In genomic region chr1:35805546-35805945, GRCm38 (mm10) we compare ENCODE assay signal across 22 mouse cellular contexts.
A peak's percentile ranks its signal among the peaks of the same experiment; 100 is the strongest.
DNase-seq lines count a peak whose midpoint lies in the region; ATAC-seq and TF ChIP-seq lines count a peak whose summit lies in the region.
"Had no signal": no experiment of that assay in that cellular context is flagged by ENCODE, and none has a peak within 500 bp of the region (broad histone marks: within the 10 kb centered on the region; RNA-seq: fewer than 3 reads in every experiment).

No protein-coding gene starts in this region.

- H3K36me3 ChIP-seq in embryonic facial prominence, embryonic 12.5 days, result no peaks in the 10 kb centered on the region
- no peaks in the 10 kb centered on the region for H3K36me3 ChIP-seq in embryonic facial prominence, embryonic 10.5 days (replicated peaks)
- no peaks in the 10 kb centered on the region for H3K36me3 ChIP-seq in lung, embryonic 14.5 days (ENCODE audit: insufficient read depth)
- H3K36me3 ChIP-seq: liver, embryonic 13.5 days had no signal

- no peak overlapping the region for H3K4me2 ChIP-seq in embryonic facial prominence, embryonic 12.5 days (replicated peaks)
- no peak overlapping the region for H3K4me2 ChIP-seq in lung, embryonic 14.5 days
- H3K4me2 ChIP-seq: heart, embryonic 11.5 days; liver, embryonic 13.5 days had no signal

- no peak overlapping the region for H3K9ac ChIP-seq in embryonic facial prominence, embryonic 12.5 days
- no peak overlapping the region for H3K9ac ChIP-seq in lung, embryonic 14.5 days
- H3K9ac ChIP-seq: liver, embryonic 13.5 days had no signal

- H3K9me3 ChIP-seq in embryonic facial prominence, embryonic 12.5 days, result no peaks in the 10 kb centered on the region
- no peaks in the 10 kb centered on the region for H3K9me3 ChIP-seq in embryonic facial prominence, embryonic 10.5 days
- H3K9me3 ChIP-seq in lung, embryonic 14.5 days (ENCODE audit: low read depth, low read length), result no peaks in the 10 kb centered on the region
- H3K9me3 ChIP-seq: liver, embryonic 13.5 days had no signal

- WGBS in embryonic facial prominence, embryonic 12.5 days, result 72% methylated on average over 3 of the region's 3 CpGs
- 86% methylated on average over 3 of the region's 3 CpGs for whole genome bisulfite sequencing in embryonic facial prominence, embryonic 10.5 days
- 63% methylated on average over 3 of the region's 3 CpGs for WGBS in lung, embryonic 14.5 days

- H3K4me3 ChIP-seq in embryonic facial prominence, embryonic 12.5 days, result no peak overlapping the region
- H3K4me3 ChIP-seq in embryonic facial prominence, embryonic 10.5 days, result no peak overlapping the region
- no peak overlapping the region for H3K4me3 ChIP-seq in lung, embryonic 14.5 days (ENCODE audit: low read depth, low read length)
- H3K4me3 ChIP-seq: liver, embryonic 13.5 days; megakaryocyte, embryonic 14.5 days had no signal

- H3K4me1 ChIP-seq in embryonic facial prominence, embryonic 12.5 days, result no peaks in the 10 kb centered on the region
- H3K4me1 ChIP-seq in embryonic facial prominence, embryonic 10.5 days, result no peaks in the 10 kb centered on the region
- no peaks in the 10 kb centered on the region for H3K4me1 ChIP-seq in lung, embryonic 14.5 days (ENCODE audit: insufficient read depth)
- H3K4me1 ChIP-seq: liver, embryonic 13.5 days had no signal

- no peak for ATAC-seq in embryonic facial prominence, embryonic 12.5 days (ENCODE audit: insufficient number of reproducible peaks, insufficient read depth, low FRiP score, low TSS enrichment)
- ATAC-seq in lung, embryonic 14.5 days (ENCODE audit: insufficient read depth), result no peak
- ATAC-seq: CD4-positive, CD25-positive, alpha-beta regulatory T cell, adult 4 months; midbrain, embryonic 16.5 days; Patski had no signal

- DNase-seq in embryonic facial prominence, embryonic 10.5 days (ENCODE audit: low spot score), result no peak
- peak; percentile 38 for DNase-seq in lung, embryonic 14.5 days
- DNase-seq in lung, postnatal 25 days (ENCODE audit: low spot score), result no peak
- peak; percentile 1 for DNase-seq in urinary bladder, postnatal 14 days (ENCODE audit: low spot score)
- no peak for DNase-seq in urinary bladder, adult 2 months (ENCODE audit: low spot score)
- no peak for DNase-seq in cerebellum, postnatal 25 days
- DNase-seq in c-Kit-positive CD71-positive TER-119-positive erythroid progenitor cells, embryonic 14.5 days (ENCODE audit: low spot score), result no peak
- DNase-seq: adrenal gland, postnatal 10 days; cerebellum, adult 9-11 months; heart, postnatal 10 days; kidney, adult 11 months; layer of hippocampus, postnatal 36 days; liver, embryonic 13.5 days; lung, postnatal 10 days; thymus, postnatal 36 days had no signal

- H3K27me3 ChIP-seq in embryonic facial prominence, embryonic 12.5 days, result no peaks in the 10 kb centered on the region
- H3K27me3 ChIP-seq in embryonic facial prominence, embryonic 10.5 days (replicated peaks; ENCODE audit: low read depth, poor library complexity, severe bottlenecking), result no peaks in the 10 kb centered on the region
- H3K27me3 ChIP-seq in lung, embryonic 14.5 days (ENCODE audit: insufficient read depth, low read length), result no peaks in the 10 kb centered on the region
- H3K27me3 ChIP-seq: liver, embryonic 13.5 days; Patski had no signal

- no peak for TF ChIP-seq CTCF in lung, embryonic 14.5 days (IDR thresholded peaks at IDR 0.05; ENCODE audit: low read depth)

- H3K27ac ChIP-seq in embryonic facial prominence, embryonic 12.5 days, result peak overlapping the region; percentile 54; the same call in 1 of the 2 replicates
- H3K27ac ChIP-seq in embryonic facial prominence, embryonic 10.5 days (replicated peaks), result no peak overlapping the region
- no peak overlapping the region for H3K27ac ChIP-seq in lung, embryonic 14.5 days (ENCODE audit: low read depth)
- H3K27ac ChIP-seq: kidney, postnatal 0 days; liver, embryonic 13.5 days had no signal

Comparison
In these comparisons a context has a peak if more than half of its experiments do, and no peak if none do; other contexts are left out.
1. DNase-seq: peak in lung, embryonic 14.5 days (single experiment) and urinary bladder, postnatal 14 days (single experiment); none in embryonic facial prominence, embryonic 10.5 days (single experiment), lung, postnatal 25 days (single experiment), urinary bladder, adult 2 months (single experiment), cerebellum, postnatal 25 days (0 of 2) and c-Kit-positive CD71-positive TER-119-positive erythroid progenitor cells, embryonic 14.5 days (single experiment).